Mouse (Mus musculus) intestine, embryonic 16.5 days (tissue): Measurements from ENCODE around the gene Zfp341. TPM values are rescaled to one million over a fixed set of nuclear protein-coding genes. Genes with fewer than 3 reads are reported as not detected.

Source experiments
- ATAC-seq: fragments of 200-750 bp; cut with Nextera tagmentation; 2 replicates; pipeline ENCODE4 v1.8.0; 2017; ENCODE audit warnings: moderate TSS enrichment, moderate library complexity
- H3K27ac ChIP-seq: fragments of 300-500 bp; sonication (generic); 2 replicates; pipeline ENCODE4 v1.5.1; 2014; ENCODE audit warnings: mild to moderate bottlenecking, low read length
- H3K27me3 ChIP-seq: fragments of 300-500 bp; sonication (generic); replicated peaks from 2 replicates; pipeline ENCODE4 v1.6.1; 2014; ENCODE audit warnings: low read length, control low read depth, mixed read lengths; ENCODE audit not compliant: control insufficient read depth, insufficient read depth
- H3K36me3 ChIP-seq: fragments of 300-500 bp; sonication (generic); 2 replicates; pipeline ENCODE4 v1.6.1; 2014; ENCODE audit warnings: low read length, control low read depth; ENCODE audit not compliant: control insufficient read depth, insufficient read depth
- H3K4me1 ChIP-seq: fragments of 300-500 bp; sonication (generic); 2 replicates; pipeline ENCODE4 v1.6.1; 2014; ENCODE audit warnings: low read length, control low read depth, mixed read lengths; ENCODE audit not compliant: control insufficient read depth, insufficient read depth
- H3K4me2 ChIP-seq: fragments of 300-500 bp; sonication (generic); 2 replicates; pipeline ENCODE4 v1.6.1; 2014; ENCODE audit warnings: low read depth, low read length, control low read depth
- H3K4me3 ChIP-seq: fragments of 300-500 bp; sonication (generic); 2 replicates; pipeline ENCODE4 v1.5.1; 2014; ENCODE audit warnings: mild to moderate bottlenecking, low read length
- H3K9ac ChIP-seq: fragments of 300-500 bp; sonication (generic); 2 replicates; pipeline ENCODE4 v1.6.1; 2014; ENCODE audit warnings: low read depth, low read length
- H3K9me3 ChIP-seq: fragments of 300-500 bp; sonication (generic); 2 replicates; pipeline ENCODE4 v1.6.1; 2016; ENCODE audit warnings: low read length, control low read depth; ENCODE audit not compliant: control insufficient read depth
- WGBS: fragments of 180-500 bp; shearing (Covaris S2); extraction: QIAGEN DNeasy Blood & Tissue Kit; methylation state at CpG from one replicate; pipeline ENCODE4 v1.1.7; 2014; 5-methylcytosine and 5-hydroxymethylcytosine counted together
- polyA plus RNA-seq: library from polyadenylated mRNA; unstranded; fragments of >200 nt; fragmentation: Nextera tagmentation; extraction: Ambion mirVana; gene quantifications from 2 replicates; pipeline ENCODE4 v1.2.1, GENCODE M21; 2015

Zfp341 gene
- polyA plus RNA-seq, 1 experiment from 2014 or later: 0.55 TPM

DNA sequence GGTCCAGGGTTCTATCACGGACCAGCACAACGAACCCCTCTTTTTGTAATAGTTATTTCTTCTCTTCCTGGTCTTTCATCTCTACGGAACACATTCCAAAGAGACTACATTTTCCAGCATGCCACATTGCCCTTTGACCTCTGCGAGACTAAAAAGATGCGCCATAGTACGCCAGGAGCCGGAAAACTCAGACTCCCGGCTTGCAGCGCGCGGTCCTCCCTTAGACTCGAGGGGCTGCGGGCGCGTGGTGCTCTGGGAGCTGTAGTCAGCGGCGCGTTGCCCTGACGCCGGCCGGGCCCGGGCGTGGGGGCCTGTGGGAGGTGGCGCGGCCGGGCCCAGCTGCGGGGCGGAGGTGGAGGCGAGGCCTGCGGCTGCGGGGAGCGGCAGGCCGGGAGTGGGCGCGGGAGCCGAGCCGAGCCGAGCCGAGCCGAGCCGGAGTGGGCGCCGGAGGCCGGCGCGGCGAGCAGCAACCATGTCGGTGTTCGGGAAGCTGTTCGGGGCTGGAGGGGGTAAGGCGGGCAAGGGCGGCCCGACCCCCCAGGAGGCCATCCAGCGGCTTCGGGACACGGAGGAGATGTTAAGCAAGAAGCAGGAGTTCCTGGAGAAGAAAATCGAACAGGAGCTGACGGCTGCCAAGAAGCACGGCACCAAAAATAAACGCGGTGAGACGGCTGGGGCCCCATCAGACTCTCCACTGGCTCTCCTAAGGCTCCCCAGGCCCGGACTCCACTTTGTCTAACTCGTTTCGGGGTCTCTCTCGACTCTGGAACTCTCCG is 43.8 kb downstream of the Zfp341 start:
- Histone ChIP-seq H3K4me2 (peak overlapping the region; percentile 90), H3K4me3 (peak overlapping the region; percentile 79), H3K27me3 (no peaks in the 10 kb centered on the region), H3K9ac (peak overlapping the region; percentile 93), H3K27ac (peak overlapping the region; percentile 95), H3K4me1 (peaks cover 23% of the 10 kb centered on the region), H3K36me3 (no peaks in the 10 kb centered on the region), H3K9me3 (no peaks in the 10 kb centered on the region)
- under 1% methylated on average over 67 of the region's 67 CpGs for WGBS
- peak; percentile 99 for ATAC-seq

- H3K9me3 ChIP-seq: no peaks in the 10 kb centered on the region
- H3K27ac ChIP-seq: peak overlapping the region; percentile 95
- peak overlapping the region; percentile 79 for H3K4me3 ChIP-seq
- H3K27me3 ChIP-seq: no peaks in the 10 kb centered on the region
- peak overlapping the region; percentile 93 for H3K9ac ChIP-seq
- H3K4me2 ChIP-seq: peak overlapping the region; percentile 90
- H3K4me1 ChIP-seq: peaks cover 23% of the 10 kb centered on the region
- ATAC-seq: peak; percentile 49
- no peaks in the 10 kb centered on the region for H3K36me3 ChIP-seq
- 4% methylated on average over 12 of the region's 12 CpGs for WGBS
These were observed 44.6 kb downstream of the Zfp341 start for GRCm38 (mm10) chr2:154657486-154658237.

DNA sequence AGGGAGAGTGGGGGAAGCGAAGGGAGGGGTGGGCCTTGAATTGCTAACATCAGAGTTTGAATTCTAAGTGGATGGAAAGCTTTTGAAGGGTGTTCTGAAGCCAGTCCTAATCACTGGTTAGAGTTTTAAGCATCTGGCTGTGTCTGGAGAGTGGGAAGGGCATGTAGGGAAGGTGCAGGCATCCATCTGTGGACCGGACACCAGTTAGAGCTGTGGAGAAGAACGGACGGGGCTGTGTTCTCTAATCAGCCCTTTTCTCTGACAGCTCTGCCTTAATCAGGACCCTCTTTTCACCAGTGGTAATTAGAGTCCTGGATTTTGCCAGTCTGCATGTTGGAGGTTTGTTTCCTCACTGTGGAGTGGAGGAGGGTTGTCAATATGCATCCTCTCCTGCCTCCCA is 46.0 kb downstream of the Zfp341 start:
- Histone ChIP-seq H3K4me3 (no peak overlapping the region), H3K9ac (peak overlapping the region; percentile 44; the same call in 1 of the 2 replicates)

DNA sequence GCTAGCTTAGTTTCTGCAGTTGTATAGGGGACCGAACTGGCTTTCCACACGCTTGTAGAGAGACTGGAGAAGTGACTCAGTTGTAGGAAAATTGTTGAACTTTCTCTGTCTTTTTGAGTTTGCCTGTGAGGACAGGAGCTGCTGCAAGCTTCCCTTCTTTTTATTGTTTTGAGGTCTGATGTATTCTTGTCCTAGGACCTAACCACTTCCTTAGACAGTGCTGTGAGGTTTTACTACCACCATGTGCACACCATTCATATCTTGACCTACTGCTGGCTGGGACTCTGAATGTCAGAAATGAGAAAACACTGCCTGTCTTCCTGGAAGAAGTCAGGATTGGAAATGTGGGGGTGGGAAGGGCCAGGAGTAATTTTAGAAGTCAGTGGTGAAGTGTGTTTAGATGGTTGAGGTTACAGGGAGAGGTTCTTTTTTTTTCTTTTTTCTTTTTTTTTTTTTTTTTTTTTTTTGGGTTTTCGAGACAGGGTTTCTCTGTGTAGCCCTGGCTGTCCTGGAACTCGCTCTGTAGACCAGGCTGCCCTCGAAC is 46.5 kb downstream of the Zfp341 start:
- 75% methylated on average over 4 of the region's 5 CpGs for WGBS
- no peak for ATAC-seq
- H3K4me3 ChIP-seq: no peak overlapping the region
- H3K27ac ChIP-seq: no peak overlapping the region
- peaks cover 23% of the 10 kb centered on the region for H3K4me1 ChIP-seq
- H3K9ac ChIP-seq: peak overlapping the region; percentile 44; the same call in 1 of the 2 replicates
- H3K36me3 ChIP-seq: no peaks in the 10 kb centered on the region
- peak overlapping the region; percentile 90; the same call in 1 of the 2 replicates for H3K4me2 ChIP-seq
- no peaks in the 10 kb centered on the region for H3K9me3 ChIP-seq
- no peaks in the 10 kb centered on the region for H3K27me3 ChIP-seq

More for the DNA sequence above, 46.0 kb downstream of the Zfp341 start:
- Histone ChIP-seq H3K36me3 (no peaks in the 10 kb centered on the region), H3K4me1 (peaks cover 23% of the 10 kb centered on the region), H3K27me3 (no peaks in the 10 kb centered on the region), H3K27ac (no peak overlapping the region), H3K4me2 (peak overlapping the region; percentile 90; the same call in 1 of the 2 replicates), H3K9me3 (no peaks in the 10 kb centered on the region)
- 74% methylated on average over 4 of the region's 4 CpGs for WGBS
- ATAC-seq: no peak

DNA sequence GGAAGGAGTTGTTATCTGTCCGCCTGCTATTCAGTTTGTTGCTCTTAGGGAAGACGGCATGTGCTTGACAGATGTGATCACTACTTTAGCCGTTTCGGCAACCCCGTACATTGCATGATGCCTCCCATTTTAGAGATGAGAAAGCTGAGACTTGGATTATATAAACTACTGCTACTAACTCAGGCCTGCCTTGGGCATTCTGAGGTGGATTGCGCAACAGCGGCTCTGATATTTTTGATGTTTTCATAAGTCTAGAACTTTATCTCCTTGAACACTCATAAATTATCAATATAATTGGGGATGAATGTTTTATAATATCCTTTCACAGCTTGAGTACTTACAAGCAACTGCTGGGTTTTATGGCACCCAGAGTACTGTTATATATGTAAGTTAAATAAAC is 55.6 kb downstream of the Zfp341 start:
- 81% methylated on average over 7 of the region's 7 CpGs for WGBS
- Histone ChIP-seq H3K36me3 (no peaks in the 10 kb centered on the region; the same call in 1 of the 2 replicates), H3K27ac (no peak overlapping the region), H3K9me3 (no peaks in the 10 kb centered on the region), H3K4me1 (no peaks in the 10 kb centered on the region), H3K4me2 (no peak overlapping the region), H3K27me3 (no peaks in the 10 kb centered on the region), H3K4me3 (no peak overlapping the region), H3K9ac (no peak overlapping the region)
- no peak for ATAC-seq

DNA sequence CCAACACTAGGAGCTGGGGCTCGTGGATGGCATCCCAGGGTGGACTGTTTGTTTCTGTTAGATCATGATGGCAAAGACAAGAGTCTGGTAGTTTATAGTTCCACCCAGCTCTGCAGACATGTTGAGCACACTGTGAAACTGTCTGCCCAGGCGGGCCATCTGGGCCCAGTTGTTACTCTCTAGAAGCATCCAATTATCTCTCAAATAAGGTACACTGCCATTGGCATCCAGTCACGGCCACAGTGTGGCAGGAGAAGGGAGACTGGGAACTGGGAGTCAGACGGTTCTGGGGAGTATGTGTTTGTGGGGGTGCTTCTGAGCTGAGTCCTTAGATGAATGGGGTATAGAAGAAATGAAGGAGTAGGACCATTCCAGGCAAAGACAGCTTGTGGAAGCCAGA is 57.0 kb downstream of the Zfp341 start:
- Histone ChIP-seq H3K27me3 (no peaks in the 10 kb centered on the region), H3K27ac (no peak overlapping the region), H3K4me1 (no peaks in the 10 kb centered on the region), H3K9me3 (no peaks in the 10 kb centered on the region), H3K4me3 (no peak overlapping the region), H3K4me2 (no peak overlapping the region), H3K36me3 (no peaks in the 10 kb centered on the region; the same call in 1 of the 2 replicates), H3K9ac (no peak overlapping the region)
- no peak for ATAC-seq
- WGBS: 64% methylated on average over 4 of the region's 4 CpGs

GRCm38 (mm10) chr2:154670741-154671140 is 57.6 kb downstream of the Zfp341 start:
- 81% methylated on average over 4 of the region's 4 CpGs for WGBS
- no peak overlapping the region for H3K27ac ChIP-seq
- no peak overlapping the region for H3K4me3 ChIP-seq
- no peaks in the 10 kb centered on the region for H3K4me1 ChIP-seq
- H3K36me3 ChIP-seq: no peaks in the 10 kb centered on the region; the same call in 1 of the 2 replicates
- H3K27me3 ChIP-seq: no peaks in the 10 kb centered on the region
- ATAC-seq: no peak
- no peak overlapping the region for H3K9ac ChIP-seq
- H3K9me3 ChIP-seq: no peaks in the 10 kb centered on the region
- H3K4me2 ChIP-seq: no peak overlapping the region

DNA sequence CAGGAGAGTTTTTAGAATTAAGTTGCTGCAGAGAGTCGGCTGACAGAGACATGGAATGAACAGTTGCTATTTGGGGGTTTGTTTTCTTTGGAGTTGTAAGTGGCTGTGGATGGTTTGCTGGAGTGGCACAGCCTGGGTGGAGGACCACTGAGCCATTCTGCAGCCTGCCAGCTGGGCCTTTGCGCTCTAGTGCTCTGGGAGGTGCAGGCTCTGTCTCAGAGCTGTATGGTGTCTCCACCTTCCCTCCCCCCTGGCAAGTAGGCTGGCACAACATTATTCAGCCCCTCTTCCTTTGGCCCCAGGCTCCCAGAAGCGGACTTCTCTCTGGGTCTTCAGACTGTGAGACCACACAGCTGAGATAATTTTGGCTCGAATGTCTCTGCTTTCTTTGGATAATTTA is 60.9 kb downstream of the Zfp341 start:
- WGBS: 72% methylated on average over 4 of the region's 4 CpGs
- Histone ChIP-seq H3K4me1 (peaks cover 20% of the 10 kb centered on the region), H3K27ac (no peak overlapping the region), H3K36me3 (no peaks in the 10 kb centered on the region), H3K4me3 (no peak overlapping the region), H3K9me3 (no peaks in the 10 kb centered on the region), H3K9ac (no peak overlapping the region), H3K27me3 (no peaks in the 10 kb centered on the region), H3K4me2 (no peak overlapping the region)
- ATAC-seq: no peak
